Comparison of ENCODE assay signal across 30 mouse cellular contexts in the genomic region with DNA sequence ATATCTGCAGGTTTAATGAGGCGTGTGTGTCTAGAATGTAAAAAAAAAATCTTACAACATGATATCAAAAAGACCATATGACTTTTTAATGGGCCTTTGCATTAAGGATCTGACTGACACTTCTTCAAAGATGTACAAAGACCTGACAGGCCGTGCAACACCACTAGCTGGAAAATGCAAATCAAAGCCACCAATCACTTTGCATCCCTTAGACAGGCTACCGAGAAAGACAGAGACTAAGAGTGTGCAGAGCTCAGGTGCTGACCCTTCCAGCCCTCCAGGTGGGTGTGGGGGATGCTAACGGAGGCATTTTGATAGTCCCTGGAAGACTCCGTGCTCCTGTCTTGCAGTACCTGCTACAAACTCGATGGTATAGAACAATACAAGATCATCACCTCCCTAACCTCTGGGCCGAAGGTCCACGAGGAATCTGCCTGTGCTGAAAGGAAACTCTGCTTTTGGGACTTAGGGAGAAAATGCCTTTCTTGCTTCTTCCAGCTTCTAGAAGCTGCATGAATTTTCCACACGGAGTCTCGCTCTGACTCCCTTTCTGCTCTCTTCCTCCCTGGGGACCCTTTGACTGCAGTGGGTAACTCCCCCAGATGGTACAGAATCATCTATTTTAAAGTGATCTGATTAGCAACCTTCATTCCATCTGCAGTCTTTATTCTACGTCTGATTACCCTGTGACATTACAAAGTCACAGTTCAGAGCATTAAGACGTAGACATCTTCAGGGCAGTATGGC. TPM values are rescaled to one million over a fixed set of nuclear protein-coding genes. Genes with fewer than 3 reads are reported as not detected.
"Had no signal": no experiment of that assay in that cellular context is flagged by ENCODE, and none has a peak within 500 bp of the region (broad histone marks: within the 10 kb centered on the region; RNA-seq: fewer than 3 reads in every experiment).

No protein-coding gene starts in this region.

- H3K27me3 ChIP-seq: heart, embryonic 12.5 days; hindbrain, embryonic 12.5 days; intestine, embryonic 15.5 days; limb, embryonic 12.5 days had no signal

- ATAC-seq: hindbrain, embryonic 16.5 days; inflammation-experienced regulatory T-cells, adult 6 months; intestine, embryonic 15.5 days; intestine, postnatal 0 days had no signal

- H3K4me2 ChIP-seq: heart, embryonic 12.5 days; hindbrain, embryonic 12.5 days; hindbrain, embryonic 14.5 days; intestine, embryonic 15.5 days; limb, embryonic 12.5 days; liver, embryonic 11.5 days had no signal

- H3K36me3 ChIP-seq: heart, embryonic 10.5 days; heart, embryonic 12.5 days; hindbrain, embryonic 10.5 days; hindbrain, embryonic 12.5 days; intestine, embryonic 15.5 days; limb, embryonic 10.5 days; limb, embryonic 12.5 days had no signal

- H3K4me3 ChIP-seq: gastrocnemius, adult 2 months; heart, embryonic 10.5 days; heart, embryonic 12.5 days; hindbrain, embryonic 10.5 days; hindbrain, embryonic 12.5 days; intestine, embryonic 15.5 days; layer of hippocampus, adult 2 months; left cerebral cortex, adult 2 months; limb, embryonic 10.5 days; limb, embryonic 12.5 days had no signal

- H3K4me1 ChIP-seq: heart, embryonic 10.5 days; heart, embryonic 12.5 days; intestine, embryonic 15.5 days; limb, embryonic 10.5 days; limb, embryonic 12.5 days had no signal

- H3K27ac ChIP-seq: gastrocnemius, adult 2 months; heart, embryonic 10.5 days; hindbrain, embryonic 10.5 days; hindbrain, embryonic 12.5 days; hindbrain, embryonic 14.5 days; intestine, embryonic 15.5 days; layer of hippocampus, adult 2 months; left cerebral cortex, adult 2 months; limb, embryonic 10.5 days; limb, embryonic 12.5 days had no signal

- DNase-seq: gastrocnemius, adult 2 months; gastrocnemius, postnatal 10 days; gastrocnemius, postnatal 25 days; heart, adult 18-20 months; heart, postnatal 10 days; heart, postnatal 4 days; kidney, adult 18-20 months; kidney, adult 8-10 months; kidney, postnatal 10 days; kidney, postnatal 25 days; kidney, postnatal 4 days; liver had no signal

- H3K9ac ChIP-seq: heart, embryonic 12.5 days; hindbrain, embryonic 12.5 days; hindbrain, embryonic 14.5 days; intestine, embryonic 15.5 days; limb, embryonic 12.5 days had no signal

- H3K9me3 ChIP-seq: heart, embryonic 10.5 days; heart, embryonic 12.5 days; hindbrain, embryonic 10.5 days; hindbrain, embryonic 12.5 days; intestine, embryonic 15.5 days; limb, embryonic 10.5 days; limb, embryonic 12.5 days had no signal

RNA-seq across cellular contexts. Expression of gene Gpr176, which starts 57.4 kb away (rescaled TPM):
- total RNA-seq: granulocyte monocyte progenitor cell, adult 5-6 weeks had no signal

RNA-seq across cellular contexts. Expression of gene Fsip1, which starts 59.1 kb away (rescaled TPM):
- total RNA-seq: gastrocnemius, adult 2 months; gastrocnemius, postnatal 10 days; gastrocnemius, postnatal 25 days; gastrocnemius, postnatal 4 days; granulocyte monocyte progenitor cell, adult 5-6 weeks; heart, adult 18-20 months; heart, adult 8-10 months; heart, postnatal 10 days; heart, postnatal 25 days had no signal
- polyA plus RNA-seq: heart, embryonic 12.5 days; inflammation-experienced regulatory T-cells, adult 6 months had no signal
